Mouse (Mus musculus): ENCODE data around the gene Clasp2. TPM values are rescaled to one million over a fixed set of nuclear protein-coding genes. Genes with fewer than 3 reads are reported as not detected.

The Clasp2 gene
- polyA plus RNA-seq, 1 experiment: 3.3 TPM

GRCm38 (mm10) chr9:113929676-113930075, 188.4 kb downstream of the Clasp2 start:
- no peaks in the 10 kb centered on the region for H3K36me3 ChIP-seq (ENCODE audit: control insufficient read depth, insufficient read depth, low read length)
- TF ChIP-seq POLR2A (IDR thresholded peaks at IDR 0.05; ENCODE audit: low read depth, low read length): no peak
- WGBS: 64% methylated on average over 1 of the region's 1 CpGs

GRCm38 (mm10) chr9:113930534-113931374, 189.5 kb downstream of the Clasp2 start, which contains the start of gene Ubp1:
TSS of gene Ubp1 (plus strand) at chr9:113930934.
- Histone ChIP-seq H3K4me1 (ENCODE audit: control insufficient read depth, insufficient read depth, insufficient read length, low read length) (peaks cover 6% of the 10 kb centered on the region; the same call in 1 of the 2 replicates), H3K4me3 (ENCODE audit: low read depth, low read length) (peak within 1 kb of the TSS; percentile 90), H3K36me3 (ENCODE audit: control insufficient read depth, insufficient read depth, low read length) (no peaks in the 10 kb centered on the region), H3K27me3 (ENCODE audit: control insufficient read depth, insufficient read depth, low read length) (no peaks in the 10 kb centered on the region), H3K27ac (ENCODE audit: insufficient read depth, low read depth, low read length) (peak within 1 kb of the TSS; percentile 61)
- under 1% methylated on average over 60 of the region's 86 CpGs for WGBS
- TF ChIP-seq POLR2A (IDR thresholded peaks at IDR 0.05; ENCODE audit: low read depth, low read length): peak; percentile 53; the same call in 1 of the 2 replicates
- TF ChIP-seq CTCF (IDR thresholded peaks at IDR 0.05; ENCODE audit: extremely low read depth, insufficient read length, insufficient replicate concordance, low read depth, low read length): no peak

More at GRCm38 (mm10) chr9:113929676-113930075, 188.4 kb downstream of the Clasp2 start:
- H3K4me3 ChIP-seq (ENCODE audit: low read depth, low read length): no peak overlapping the region
- no peaks in the 10 kb centered on the region for H3K27me3 ChIP-seq (ENCODE audit: control insufficient read depth, insufficient read depth, low read length)
- peaks cover 6% of the 10 kb centered on the region; the same call in 1 of the 2 replicates for H3K4me1 ChIP-seq (ENCODE audit: control insufficient read depth, insufficient read depth, insufficient read length, low read length)
- H3K27ac ChIP-seq (ENCODE audit: insufficient read depth, low read depth, low read length): no peak overlapping the region

- WGBS: under 1% methylated on average over 88 of the region's 91 CpGs
- peak overlapping the region; percentile 90 for H3K4me3 ChIP-seq (ENCODE audit: low read depth, low read length)
- TF ChIP-seq CTCF (IDR thresholded peaks at IDR 0.05; ENCODE audit: extremely low read depth, insufficient read length, insufficient replicate concordance, low read depth, low read length): no peak
- TF ChIP-seq POLR2A (IDR thresholded peaks at IDR 0.05; ENCODE audit: low read depth, low read length): no peak
- H3K27me3 ChIP-seq (ENCODE audit: control insufficient read depth, insufficient read depth, low read length): no peaks in the 10 kb centered on the region
- no peaks in the 10 kb centered on the region for H3K36me3 ChIP-seq (ENCODE audit: control insufficient read depth, insufficient read depth, low read length)
- peak overlapping the region; percentile 61 for H3K27ac ChIP-seq (ENCODE audit: insufficient read depth, low read depth, low read length)
- H3K4me1 ChIP-seq (ENCODE audit: control insufficient read depth, insufficient read depth, insufficient read length, low read length): peaks cover 6% of the 10 kb centered on the region; the same call in 1 of the 2 replicates
Measured at GRCm38 (mm10) chr9:113931375-113932099, 190.3 kb downstream of the Clasp2 start.

- peaks cover 6% of the 10 kb centered on the region; the same call in 1 of the 2 replicates for H3K4me1 ChIP-seq (ENCODE audit: control insufficient read depth, insufficient read depth, insufficient read length, low read length)
- no peak for TF ChIP-seq CTCF (IDR thresholded peaks at IDR 0.05; ENCODE audit: extremely low read depth, insufficient read length, insufficient replicate concordance, low read depth, low read length)
- no peak for TF ChIP-seq POLR2A (IDR thresholded peaks at IDR 0.05; ENCODE audit: low read depth, low read length)
- 2% methylated on average over 8 of the region's 8 CpGs for WGBS
- peak overlapping the region; percentile 90 for H3K4me3 ChIP-seq (ENCODE audit: low read depth, low read length)
- H3K27ac ChIP-seq (ENCODE audit: insufficient read depth, low read depth, low read length): peak overlapping the region; percentile 61
- H3K27me3 ChIP-seq (ENCODE audit: control insufficient read depth, insufficient read depth, low read length): no peaks in the 10 kb centered on the region
- H3K36me3 ChIP-seq (ENCODE audit: control insufficient read depth, insufficient read depth, low read length): no peaks in the 10 kb centered on the region
Measured at GRCm38 (mm10) chr9:113932100-113932470, 190.8 kb downstream of the Clasp2 start.

GRCm38 (mm10) chr9:113932501-113932900, 191.2 kb downstream of the Clasp2 start:
- Histone ChIP-seq H3K4me3 (ENCODE audit: low read depth, low read length) (peak overlapping the region; percentile 90), H3K4me1 (ENCODE audit: control insufficient read depth, insufficient read depth, insufficient read length, low read length) (peaks cover 6% of the 10 kb centered on the region; the same call in 1 of the 2 replicates), H3K36me3 (ENCODE audit: control insufficient read depth, insufficient read depth, low read length) (no peaks in the 10 kb centered on the region), H3K27ac (ENCODE audit: insufficient read depth, low read depth, low read length) (peak overlapping the region; percentile 61; the same call in 1 of the 2 replicates), H3K27me3 (ENCODE audit: control insufficient read depth, insufficient read depth, low read length) (no peaks in the 10 kb centered on the region)
- 5% methylated on average over 11 of the region's 11 CpGs for WGBS
- no peak for TF ChIP-seq POLR2A (IDR thresholded peaks at IDR 0.05; ENCODE audit: low read depth, low read length)
- no peak for TF ChIP-seq CTCF (IDR thresholded peaks at IDR 0.05; ENCODE audit: extremely low read depth, insufficient read length, insufficient replicate concordance, low read depth, low read length)

- Histone ChIP-seq H3K36me3 (ENCODE audit: control insufficient read depth, insufficient read depth, low read length) (no peaks in the 10 kb centered on the region), H3K27me3 (ENCODE audit: control insufficient read depth, insufficient read depth, low read length) (no peaks in the 10 kb centered on the region), H3K4me3 (ENCODE audit: low read depth, low read length) (no peak overlapping the region), H3K27ac (ENCODE audit: insufficient read depth, low read depth, low read length) (no peak overlapping the region), H3K4me1 (ENCODE audit: control insufficient read depth, insufficient read depth, insufficient read length, low read length) (peaks cover 9% of the 10 kb centered on the region; the same call in 1 of the 2 replicates)
- WGBS: 81% methylated on average over 5 of the region's 5 CpGs
- TF ChIP-seq POLR2A (IDR thresholded peaks at IDR 0.05; ENCODE audit: low read depth, low read length): no peak
- TF ChIP-seq CTCF (IDR thresholded peaks at IDR 0.05; ENCODE audit: extremely low read depth, insufficient read length, insufficient replicate concordance, low read depth, low read length): no peak
Measured at GRCm38 (mm10) chr9:113935638-113936037, 194.4 kb downstream of the Clasp2 start.

Measured in small intestine, adult 2 months (tissue).